Mouse (Mus musculus): Measurements from ENCODE around the gene Egfem1.

GRCm38 (mm10) chr3:29399064-29399463 lies 317.2 kb downstream of the Egfem1 start:
- no peak for TF ChIP-seq MYOG (IDR thresholded peaks at IDR 0.05; ENCODE audit: control insufficient read depth in 1 of 3, insufficient read depth in 1 of 3, insufficient read length in 2 of 3, low read depth in 2 of 3)
- TF ChIP-seq MYOD1 (IDR thresholded peaks at IDR 0.05; ENCODE audit: control insufficient read depth in 1 of 3, insufficient read length in 2 of 3, low read depth in 2 of 3), result no peak
- no peak for TF ChIP-seq TCF12 (IDR thresholded peaks at IDR 0.05; ENCODE audit: insufficient read depth, poor library complexity, severe bottlenecking)
- TF ChIP-seq POLR2A (IDR thresholded peaks at IDR 0.05; ENCODE audit: insufficient read length, low read depth), result no peak
- no peak for TF ChIP-seq REST (IDR thresholded peaks at IDR 0.05; ENCODE audit: insufficient read depth, insufficient read length)
- TF ChIP-seq POLR2AphosphoS2 (IDR thresholded peaks at IDR 0.05; ENCODE audit: insufficient read length, low read depth), result no peak
- no peak for TF ChIP-seq MAX (IDR thresholded peaks at IDR 0.05; ENCODE audit: low read depth)
- TF ChIP-seq SRF (IDR thresholded peaks at IDR 0.05; ENCODE audit: control insufficient read depth, insufficient read length, low read depth), result no peak
- no peak for TF ChIP-seq TCF3 (IDR thresholded peaks at IDR 0.05; ENCODE audit: insufficient read length, low read depth)
- no peak for TF ChIP-seq E2F4 (IDR thresholded peaks at IDR 0.05; ENCODE audit: insufficient read depth)
